Mouse (Mus musculus) stomach, embryonic 14.5 days (tissue): ENCODE results near the gene Gm28048. TPM values are rescaled to one million over a fixed set of nuclear protein-coding genes. Genes with fewer than 3 reads are reported as not detected.

Experiments used
- ATAC-seq: fragments of 200-750 bp; cut with Nextera tagmentation; 2 replicates; pipeline ENCODE4 v1.8.0; 2017; ENCODE audit warnings: low read depth, moderate TSS enrichment; ENCODE audit not compliant: insufficient number of reproducible peaks, insufficient read depth, low FRiP score
- H3K27ac ChIP-seq: fragments of 300-500 bp; sonication (generic); 2 replicates; pipeline ENCODE4 v1.5.1; 2014; ENCODE audit warnings: mild to moderate bottlenecking, low read length, moderate library complexity, mixed read lengths
- H3K27me3 ChIP-seq: fragments of 300-500 bp; sonication (generic); 2 replicates; pipeline ENCODE4 v1.6.1; 2014; ENCODE audit warnings: low read length, control low read depth, mixed read lengths; ENCODE audit not compliant: control insufficient read depth, insufficient read depth
- H3K36me3 ChIP-seq: fragments of 300-500 bp; sonication (generic); 2 replicates; pipeline ENCODE4 v1.6.1; 2014; ENCODE audit warnings: mild to moderate bottlenecking, control low read depth, low read length, moderate library complexity, mixed read lengths; ENCODE audit not compliant: control insufficient read depth, insufficient read depth
- H3K4me1 ChIP-seq: fragments of 300-500 bp; sonication (generic); 2 replicates; pipeline ENCODE4 v1.6.1; 2014; ENCODE audit warnings: low read length, control low read depth, mixed read lengths; ENCODE audit not compliant: control insufficient read depth, insufficient read depth
- H3K4me2 ChIP-seq: fragments of 300-500 bp; sonication (generic); replicated peaks from 2 replicates; pipeline ENCODE4 v1.6.1; 2014; ENCODE audit warnings: low read depth, low read length, control low read depth
- H3K4me3 ChIP-seq: fragments of 300-500 bp; sonication (generic); 2 replicates; pipeline ENCODE4 v1.5.1; 2014; ENCODE audit warnings: low read depth, low read length, control low read depth
- H3K9ac ChIP-seq: fragments of 300-500 bp; sonication (generic); replicated peaks from 2 replicates; pipeline ENCODE4 v1.6.1; 2014; ENCODE audit warnings: low read depth, mild to moderate bottlenecking, control low read depth, low read length, moderate library complexity, mixed read lengths
- H3K9me3 ChIP-seq: fragments of 300-500 bp; sonication (generic); 2 replicates; pipeline ENCODE4 v1.6.1; 2016; ENCODE audit warnings: low read depth, low read length, control low read depth; ENCODE audit not compliant: control insufficient read depth
- WGBS: fragments of 180-500 bp; shearing (Covaris S2); extraction: QIAGEN DNeasy Blood & Tissue Kit; methylation state at CpG from one replicate; pipeline ENCODE4 v1.1.7; 2014; 5-methylcytosine and 5-hydroxymethylcytosine counted together
- polyA plus RNA-seq: library from polyadenylated mRNA; unstranded; fragments of >200 nt; fragmentation: Nextera tagmentation; extraction: Ambion mirVana; gene quantifications from 2 replicates; pipeline ENCODE4 v1.2.1, GENCODE M21; 2014

Gm28048 gene
- polyA plus RNA-seq, 1 experiment from 2014 or later, result 9.2 TPM

DNA sequence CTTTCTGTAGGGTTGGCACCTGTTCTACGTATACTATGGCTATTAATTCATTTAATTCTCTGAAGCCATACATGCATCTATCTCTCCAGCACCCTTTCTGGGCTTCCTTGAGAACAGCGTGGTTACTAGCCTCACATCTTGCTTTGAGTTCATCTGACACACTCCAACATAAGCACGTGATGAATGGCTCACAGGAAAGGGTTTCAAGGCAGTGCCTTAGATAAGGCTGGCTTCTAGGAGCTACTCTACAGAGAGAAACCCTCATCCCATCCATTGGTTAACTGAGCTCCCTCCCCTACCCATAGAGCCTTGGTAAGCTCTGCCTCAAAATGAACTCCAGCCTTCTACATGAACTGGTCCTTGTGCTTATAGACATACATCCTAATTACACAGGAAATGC is 168.5 kb downstream of the Gm28048 start:
- H3K4me3 ChIP-seq, result no peak overlapping the region
- no peak overlapping the region for H3K4me2 ChIP-seq
- no peak overlapping the region for H3K27ac ChIP-seq
- ATAC-seq, result no peak
- no peaks in the 10 kb centered on the region for H3K9me3 ChIP-seq
- H3K27me3 ChIP-seq, result no peaks in the 10 kb centered on the region
- no peak overlapping the region for H3K9ac ChIP-seq
- H3K36me3 ChIP-seq, result no peaks in the 10 kb centered on the region
- WGBS, result 63% methylated on average over 3 of the region's 3 CpGs
- H3K4me1 ChIP-seq, result no peaks in the 10 kb centered on the region

DNA sequence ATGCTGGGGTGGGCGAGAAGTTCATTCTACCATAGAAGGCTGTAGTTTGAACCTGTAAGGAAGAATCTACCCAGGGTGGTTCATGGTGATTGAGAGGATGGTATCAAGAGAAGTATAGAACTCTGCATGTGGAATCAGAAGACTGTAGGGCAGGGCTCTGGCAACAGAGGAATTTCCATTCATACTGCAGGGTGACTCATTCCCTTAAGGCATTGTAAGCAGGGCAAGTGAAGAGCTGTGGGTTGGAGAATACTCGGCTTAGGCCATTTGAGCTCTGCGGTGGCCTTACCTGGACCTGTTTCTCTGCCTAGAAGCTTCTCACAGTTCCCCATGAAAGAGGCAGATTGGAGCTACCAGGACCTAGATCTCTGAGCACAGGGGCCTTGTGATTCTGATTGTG is 170.5 kb downstream of the Gm28048 start:
- H3K4me1 ChIP-seq, result no peaks in the 10 kb centered on the region
- no peak overlapping the region for H3K27ac ChIP-seq
- no peaks in the 10 kb centered on the region for H3K9me3 ChIP-seq
- H3K36me3 ChIP-seq, result no peaks in the 10 kb centered on the region
- H3K4me2 ChIP-seq, result no peak overlapping the region
- 78% methylated on average over 3 of the region's 3 CpGs for WGBS
- H3K4me3 ChIP-seq, result no peak overlapping the region
- H3K9ac ChIP-seq, result no peak overlapping the region
- no peaks in the 10 kb centered on the region for H3K27me3 ChIP-seq
- 0 out of 2 replicates have a peak, but pooled peaks have one; percentile 43 for ATAC-seq

DNA sequence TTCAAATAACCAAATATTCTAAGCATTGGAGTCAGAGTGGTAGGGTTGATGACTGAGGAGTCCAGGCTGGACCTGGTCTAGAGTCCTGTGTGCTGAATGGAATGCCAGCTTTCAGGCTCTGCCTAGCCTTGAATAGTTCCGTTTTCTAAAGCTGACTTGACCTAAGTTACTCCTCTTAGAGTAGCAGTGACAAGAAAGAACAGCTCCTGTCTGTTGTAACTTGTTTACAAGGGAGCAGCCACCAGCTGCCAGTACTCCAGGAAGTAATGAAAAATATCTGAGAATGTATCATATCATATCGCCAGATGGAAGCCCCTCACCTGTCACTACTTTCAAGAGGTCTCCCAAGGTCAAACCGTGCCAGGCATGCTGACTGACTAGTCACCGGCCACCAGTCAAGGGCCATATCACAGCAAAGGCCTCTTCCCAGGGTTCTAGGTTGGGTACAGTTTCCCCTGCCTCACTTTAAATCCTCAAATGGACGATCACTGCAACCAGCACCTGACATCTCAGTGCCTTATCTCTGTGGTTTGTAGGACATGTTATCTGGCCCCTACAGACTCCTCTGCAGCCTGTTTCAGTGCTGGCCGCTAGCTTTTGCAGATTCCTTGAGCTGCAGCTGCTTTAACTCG is 172.3 kb downstream of the Gm28048 start:
- H3K4me2 ChIP-seq, result no peak overlapping the region
- H3K36me3 ChIP-seq, result no peaks in the 10 kb centered on the region
- ATAC-seq, result no peak
- H3K27me3 ChIP-seq, result no peaks in the 10 kb centered on the region
- H3K4me1 ChIP-seq, result no peaks in the 10 kb centered on the region
- WGBS, result 62% methylated on average over 7 of the region's 7 CpGs
- H3K4me3 ChIP-seq, result no peak overlapping the region
- no peak overlapping the region for H3K9ac ChIP-seq
- H3K9me3 ChIP-seq, result no peaks in the 10 kb centered on the region
- no peak overlapping the region for H3K27ac ChIP-seq

DNA sequence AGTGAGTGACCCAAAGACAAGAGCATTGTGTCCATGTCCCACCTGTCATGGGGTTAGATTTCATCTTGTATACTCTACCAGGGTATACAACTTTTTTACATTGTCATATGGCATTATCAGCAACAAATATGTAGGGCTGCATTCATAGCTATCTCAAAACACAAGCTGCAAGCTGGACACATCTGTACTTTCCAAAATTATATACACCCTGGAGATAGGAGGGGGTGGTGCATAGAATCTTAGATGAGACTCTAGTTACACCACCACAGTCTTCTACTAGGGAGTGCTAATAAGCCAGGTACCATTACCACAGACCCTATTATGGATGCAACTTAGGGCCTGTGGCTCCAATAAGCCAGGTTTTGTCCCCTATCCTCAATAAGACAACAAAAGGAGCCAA is 173.8 kb downstream of the Gm28048 start:
- Histone ChIP-seq H3K9me3 (no peaks in the 10 kb centered on the region), H3K4me3 (no peak overlapping the region), H3K9ac (no peak overlapping the region), H3K27ac (no peak overlapping the region), H3K36me3 (no peaks in the 10 kb centered on the region), H3K4me1 (no peaks in the 10 kb centered on the region), H3K4me2 (no peak overlapping the region), H3K27me3 (no peaks in the 10 kb centered on the region)
- ATAC-seq, result no peak

DNA sequence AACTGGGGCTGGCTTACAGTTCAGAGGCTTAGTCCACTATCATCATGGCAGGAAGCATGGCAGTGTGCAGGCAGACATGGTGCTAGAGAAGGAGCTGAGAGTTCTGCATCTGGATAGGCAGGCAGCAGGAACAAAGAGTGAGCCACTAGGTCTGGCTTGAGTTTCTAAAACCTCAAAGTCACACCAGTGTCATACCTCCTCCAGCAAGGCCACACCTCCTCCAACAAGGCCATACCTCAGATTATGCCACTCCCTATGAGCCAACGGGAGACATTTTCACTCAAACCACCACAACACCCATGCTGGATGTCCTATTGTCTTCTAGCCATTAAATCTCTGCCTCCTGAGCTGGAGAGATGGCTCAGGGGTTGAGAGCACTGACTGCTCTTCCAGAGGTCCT is 176.7 kb downstream of the Gm28048 start:
- 70% methylated on average over 1 of the region's 1 CpGs for WGBS
- no peak overlapping the region for H3K4me2 ChIP-seq

DNA sequence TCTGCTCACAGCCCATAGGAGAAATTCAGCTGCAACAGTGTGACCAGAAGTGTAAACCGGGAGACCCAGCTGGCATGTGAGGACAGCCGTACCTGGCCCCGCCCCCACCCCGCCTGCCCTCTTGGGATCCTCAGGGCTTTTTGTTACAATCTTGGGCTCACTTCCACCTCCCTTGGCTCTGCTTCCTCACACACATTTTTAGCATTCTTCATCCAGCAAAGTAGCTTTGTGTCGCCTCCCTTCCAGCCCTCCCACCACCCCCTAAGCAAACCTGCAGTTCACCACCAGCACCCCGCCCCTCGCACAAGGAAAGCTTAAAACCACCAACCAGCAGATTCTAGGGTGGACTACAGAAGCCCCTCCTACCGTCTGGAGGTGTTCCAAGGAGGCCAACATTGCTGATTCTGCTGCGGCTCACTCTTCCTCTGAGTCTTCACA is 181.9 kb downstream of the Gm28048 start:
- WGBS, result 9% methylated on average over 9 of the region's 9 CpGs
- no peak overlapping the region for H3K9ac ChIP-seq

More for the DNA sequence above, 176.7 kb downstream of the Gm28048 start:
- peaks cover 4% of the 10 kb centered on the region; the same call in 1 of the 2 replicates for H3K4me1 ChIP-seq
- no peak overlapping the region for H3K9ac ChIP-seq
- H3K9me3 ChIP-seq, result no peaks in the 10 kb centered on the region
- no peak for ATAC-seq
- no peaks in the 10 kb centered on the region for H3K36me3 ChIP-seq
- H3K27me3 ChIP-seq, result no peaks in the 10 kb centered on the region
- H3K4me3 ChIP-seq, result no peak overlapping the region
- no peak overlapping the region for H3K27ac ChIP-seq

DNA sequence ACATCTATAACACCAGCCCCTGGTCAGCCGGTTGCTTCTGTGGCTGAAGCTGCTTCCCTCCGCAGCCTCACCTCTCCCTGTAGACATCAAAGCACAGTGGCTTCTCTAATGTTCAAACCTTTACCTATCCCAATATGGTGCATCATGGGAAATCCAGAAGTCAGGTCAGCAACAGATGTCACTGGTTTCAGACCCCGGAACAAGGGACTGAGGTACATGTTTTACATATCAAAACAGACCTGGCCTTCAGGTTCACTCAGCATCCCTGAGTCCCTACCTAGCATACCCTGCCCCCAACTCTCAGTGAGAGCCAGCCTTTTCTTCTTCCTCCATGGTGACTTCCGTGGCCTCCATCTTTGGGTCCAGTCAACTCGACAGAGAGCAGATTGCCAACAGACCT is 183.0 kb downstream of the Gm28048 start:
- H3K4me1 ChIP-seq, result peaks cover 8% of the 10 kb centered on the region; the same call in 1 of the 2 replicates
- no peak for ATAC-seq
- no peak overlapping the region for H3K27ac ChIP-seq
- WGBS, result 69% methylated on average over 5 of the region's 5 CpGs
- no peaks in the 10 kb centered on the region for H3K27me3 ChIP-seq
- H3K9me3 ChIP-seq, result no peaks in the 10 kb centered on the region
- H3K9ac ChIP-seq, result no peak overlapping the region
- no peak overlapping the region for H3K4me3 ChIP-seq
- no peaks in the 10 kb centered on the region for H3K36me3 ChIP-seq
- H3K4me2 ChIP-seq, result no peak overlapping the region

More for the DNA sequence above, 181.9 kb downstream of the Gm28048 start:
- H3K27ac ChIP-seq, result peak overlapping the region; percentile 6; the same call in 1 of the 2 replicates
- H3K27me3 ChIP-seq, result no peaks in the 10 kb centered on the region
- no peaks in the 10 kb centered on the region for H3K36me3 ChIP-seq
- H3K4me1 ChIP-seq, result peaks cover 8% of the 10 kb centered on the region; the same call in 1 of the 2 replicates
- no peak overlapping the region for H3K4me3 ChIP-seq
- peak; percentile 88 for ATAC-seq
- no peaks in the 10 kb centered on the region for H3K9me3 ChIP-seq
- peak overlapping the region; percentile 21; the same call in 1 of the 2 replicates for H3K4me2 ChIP-seq

DNA sequence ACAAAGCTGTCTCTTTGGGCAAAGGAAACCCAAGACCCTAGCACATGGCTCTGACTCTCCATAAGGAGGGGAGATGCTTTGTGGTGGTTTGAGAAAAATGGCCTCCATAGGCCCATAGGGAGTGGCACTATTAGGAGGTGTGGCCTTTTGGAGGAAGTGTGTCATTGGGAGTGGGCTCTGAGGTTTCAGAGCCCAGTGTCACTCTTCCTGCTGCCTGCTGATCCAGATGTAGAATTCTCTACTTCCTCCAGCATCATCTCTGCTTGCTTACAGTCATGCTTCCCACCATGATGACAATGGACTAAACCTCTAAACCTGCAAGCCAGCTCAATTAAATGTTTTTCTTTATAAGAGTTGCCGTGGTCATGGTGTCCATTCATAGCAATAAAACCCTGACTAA is 187.2 kb downstream of the Gm28048 start:
- H3K9me3 ChIP-seq, result no peaks in the 10 kb centered on the region
- H3K27me3 ChIP-seq, result no peaks in the 10 kb centered on the region
- 98% methylated on average over 1 of the region's 1 CpGs for WGBS
- H3K4me1 ChIP-seq, result no peaks in the 10 kb centered on the region
- no peak overlapping the region for H3K27ac ChIP-seq
- no peak overlapping the region for H3K4me3 ChIP-seq
- H3K36me3 ChIP-seq, result no peaks in the 10 kb centered on the region
- no peak overlapping the region for H3K9ac ChIP-seq
- H3K4me2 ChIP-seq, result no peak overlapping the region
- no peak for ATAC-seq

DNA sequence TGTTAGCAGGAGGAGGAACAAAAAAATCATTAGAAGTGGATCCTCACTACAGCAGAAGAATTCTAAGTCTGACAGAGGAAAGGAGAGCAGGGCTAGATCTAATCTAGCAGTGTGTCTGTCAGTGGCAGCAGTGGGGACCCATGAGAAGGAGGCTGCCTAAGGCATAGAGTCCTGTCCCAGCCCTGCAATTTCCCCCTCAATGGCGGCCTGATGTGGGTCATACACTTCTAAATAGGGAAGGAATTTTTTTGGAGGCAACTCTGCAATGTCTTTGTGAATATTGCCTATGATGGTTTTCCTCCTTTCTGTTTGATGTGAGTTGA is 188.0 kb downstream of the Gm28048 start:
- H3K4me2 ChIP-seq, result no peak overlapping the region

More for the DNA sequence above, 188.0 kb downstream of the Gm28048 start:
- no peak for ATAC-seq
- Histone ChIP-seq H3K9me3 (no peaks in the 10 kb centered on the region), H3K27ac (no peak overlapping the region), H3K27me3 (no peaks in the 10 kb centered on the region), H3K4me3 (no peak overlapping the region), H3K4me1 (no peaks in the 10 kb centered on the region), H3K9ac (no peak overlapping the region), H3K36me3 (no peaks in the 10 kb centered on the region)
- 93% methylated on average over 1 of the region's 1 CpGs for WGBS
